Mouse (Mus musculus) cerebellum, adult 2 months (tissue): ENCODE measurements at regions not wholly inside any gene's neighbourhood (a gene's known extent, or its start where the extent isn't known, plus 50 kb on each side); places are given as distances from the start of the nearest gene placed in this dataset.

Source experiments
- CTCF ChIP-seq: fragments of 200-500 bp; IDR thresholded peaks from 2 replicates; pipeline ENCODE4 v1.5.1; 2011; ENCODE audit warnings: low read depth, mild to moderate bottlenecking, control low read depth, low read length, moderate library complexity, borderline replicate concordance; ENCODE audit not compliant: insufficient read depth
- POLR2A ChIP-seq: fragments of 200-500 bp; IDR thresholded peaks from 2 replicates; pipeline ENCODE4 v1.6.1; 2011; ENCODE audit warnings: low read length, control low read depth, borderline replicate concordance; ENCODE audit not compliant: insufficient read depth

- no peak for TF ChIP-seq CTCF
- no peak for TF ChIP-seq POLR2A
These were observed 135.6 kb upstream of the Lemd2 start for GRCm38 (mm10) chr17:27339823-27340222.
